Mouse (Mus musculus) ES-E14 (cell line): ENCODE data around the gene Cldn16. TPM values are rescaled to one million over a fixed set of nuclear protein-coding genes. Genes with fewer than 3 reads are reported as not detected.
"Not testable (repeated sequence)": the region's sequence is repeated elsewhere in the genome, so short reads cannot be mapped to it uniquely, and the experiment has no call there.

Experiments used
- DNase-seq: peaks from one replicate; pipeline ENCODE4 v3.0.0-alpha.2; 2013; ENCODE audit warnings: low read depth, low spot score
- H3K27ac ChIP-seq: 2 replicates; pipeline ENCODE4 v1.5.1; 2012; ENCODE audit warnings: low read depth, mild to moderate bottlenecking, low read length, moderate library complexity, mixed read lengths; ENCODE audit not compliant: poor library complexity, insufficient read depth, severe bottlenecking
- H3K36me3 ChIP-seq: 2 replicates; pipeline ENCODE4 v1.6.1; 2012; ENCODE audit warnings: mild to moderate bottlenecking, low read length, moderate library complexity, mixed read lengths; ENCODE audit not compliant: control insufficient read depth, poor library complexity, insufficient read depth, severe bottlenecking
- H3K4me1 ChIP-seq, 2 experiments: fragments of 150-350 bp in 1 of 2; sonication (generic) in 1 of 2; 2 replicates each; pipeline ENCODE4 v1.6.1; 2012; ENCODE audit warnings: low read length in 2 of 2, mild to moderate bottlenecking in 1 of 2, mixed read lengths in 1 of 2; ENCODE audit not compliant: control insufficient read depth in 2 of 2, insufficient read depth in 2 of 2, poor library complexity in 1 of 2
- H3K4me3 ChIP-seq, 2 experiments: fragments of 150-350 bp in 1 of 2; sonication (generic) in 1 of 2; 2 replicates each; pipeline ENCODE4 v1.5.1; 2012; ENCODE audit warnings: low read length in 2 of 2, low read depth in 1 of 2, mild to moderate bottlenecking in 1 of 2, mixed read lengths in 1 of 2; ENCODE audit not compliant: insufficient read depth in 1 of 2, poor library complexity in 1 of 2, severe bottlenecking in 1 of 2
- H3K9ac ChIP-seq: 2 replicates; pipeline ENCODE4 v1.6.1; 2012; ENCODE audit warnings: low read depth, mild to moderate bottlenecking, low read length, mixed read lengths; ENCODE audit not compliant: poor library complexity, insufficient read depth, severe bottlenecking
- H3K9me3 ChIP-seq: fragments of 150-350 bp; sonication (generic); 2 replicates; pipeline ENCODE4 v1.6.1; 2012; ENCODE audit warnings: low read depth, mild to moderate bottlenecking, low read length; ENCODE audit not compliant: control insufficient read depth, insufficient read depth
- CHD2 ChIP-seq: IDR thresholded peaks from 2 replicates; pipeline ENCODE4 v1.6.1; 2014; ENCODE audit warnings: mild to moderate bottlenecking, low read depth, low read length, inconsistent platforms
- HCFC1 ChIP-seq: IDR thresholded peaks from 2 replicates; pipeline ENCODE4 v1.6.1; 2012; ENCODE audit warnings: low read length, inconsistent platforms, borderline replicate concordance; ENCODE audit not compliant: insufficient read depth
- MAFK ChIP-seq: IDR thresholded peaks from 2 replicates; pipeline ENCODE4 v1.6.1; 2014; ENCODE audit warnings: mild to moderate bottlenecking, low read depth, low read length, inconsistent platforms; ENCODE audit not compliant: insufficient read depth
- ZC3H11A ChIP-seq: IDR thresholded peaks from 2 replicates; pipeline ENCODE4 v1.6.1; 2012; ENCODE audit warnings: low read depth, mild to moderate bottlenecking, inconsistent platforms, low read length, borderline replicate concordance
- ZNF384 ChIP-seq: IDR thresholded peaks from 2 replicates; pipeline ENCODE4 v1.6.1; 2012; ENCODE audit warnings: low read depth, low read length, inconsistent platforms
- in situ Hi-C, 2 experiments: fragments of 600-800 bp; cut with MboI; formaldehyde crosslinking; loops; one replicate each; pipeline ENCODE4 v1.15.1; 2025; ENCODE audit warnings: low sequenced_read_pairs in 2 of 2, inconsistent platforms in 1 of 2; ENCODE audit not compliant: unreplicated experiment in 2 of 2
- total RNA-seq: library from RNA; depleted of rRNA; stranded (reverse); fragments of 300-350 nt; gene quantifications from 2 replicates; pipeline ENCODE4 v1.2.3, GENCODE M21; 2012

Gene Cldn16
- total RNA-seq, 1 experiment: not detected

- no peak overlapping the region for H3K27ac ChIP-seq
- H3K4me1 ChIP-seq: no peaks in the 10 kb centered on the region
- DNase-seq: no peak
- TF ChIP-seq ZC3H11A (no peak), ZNF384 (no peak), MAFK (no peak), HCFC1 (no peak), CHD2 (no peak)
- no peak overlapping the region for H3K4me3 ChIP-seq
- H3K9ac ChIP-seq: no peak overlapping the region
- no peaks in the 10 kb centered on the region for H3K36me3 ChIP-seq
- in situ Hi-C loops: no loop called here
- H3K9me3 ChIP-seq: no peaks in the 10 kb centered on the region
Observed at GRCm38 (mm10) chr16:26456182-26456581, 6.8 kb upstream of the Cldn16 start.

GRCm38 (mm10) chr16:26466535-26466934, 3.6 kb downstream of the Cldn16 start:
- H3K9ac ChIP-seq: no peak overlapping the region
- in situ Hi-C loops: no loop called here
- H3K27ac ChIP-seq: no peak overlapping the region
- no peak for DNase-seq
- no peaks in the 10 kb centered on the region for H3K9me3 ChIP-seq
- no peaks in the 10 kb centered on the region for H3K36me3 ChIP-seq
- no peak overlapping the region for H3K4me3 ChIP-seq
- no peaks in the 10 kb centered on the region for H3K4me1 ChIP-seq
- TF ChIP-seq MAFK (no peak), ZC3H11A (no peak), HCFC1 (no peak), ZNF384 (0 out of 2 replicates have a peak, but pooled peaks have one; percentile 55)

GRCm38 (mm10) chr16:26471254-26471653, 8.3 kb downstream of the Cldn16 start:
- Histone ChIP-seq H3K9ac (no peak overlapping the region), H3K9me3 (no peaks in the 10 kb centered on the region), H3K36me3 (no peaks in the 10 kb centered on the region), H3K27ac (no peak overlapping the region), H3K4me1 (no peaks in the 10 kb centered on the region), H3K4me3 (no peak overlapping the region)
- in situ Hi-C loops: no loop called here
- no peak for TF ChIP-seq HCFC1
- no peak for TF ChIP-seq ZC3H11A
- no peak for TF ChIP-seq MAFK
- TF ChIP-seq ZNF384: no peak
- TF ChIP-seq CHD2: no peak
- DNase-seq: no peak

GRCm38 (mm10) chr16:26495721-26496120, 32.8 kb downstream of the Cldn16 start:
- Histone ChIP-seq H3K4me1 (no peaks in the 10 kb centered on the region), H3K4me3 (no peak overlapping the region), H3K27ac (no peak overlapping the region), H3K9ac (no peak overlapping the region), H3K36me3 (no peaks in the 10 kb centered on the region), H3K9me3 (no peaks in the 10 kb centered on the region)
- no peak for TF ChIP-seq ZC3H11A
- no peak for TF ChIP-seq MAFK
- no peak for TF ChIP-seq HCFC1
- no peak for TF ChIP-seq ZNF384
- TF ChIP-seq CHD2: no peak
- in situ Hi-C loops: no loop called here
- no peak for DNase-seq

GRCm38 (mm10) chr16:26499705-26500104, 36.8 kb downstream of the Cldn16 start:
- H3K4me3 ChIP-seq, H3K9me3 ChIP-seq, H3K4me1 ChIP-seq, DNase-seq, H3K36me3 ChIP-seq, H3K27ac ChIP-seq, H3K9ac ChIP-seq: not testable (repeated sequence)
- in situ Hi-C loops: loop anchor here in 1 of 2 experiments (25.0 kb wide), 1 partner anchor 262 kb away; no protein-coding TSS in a partner anchor
- peak; percentile 51; the same call in 1 of the 2 replicates for TF ChIP-seq MAFK
